Mouse (Mus musculus): Measurements from ENCODE around the gene Wdhd1.

DNA sequence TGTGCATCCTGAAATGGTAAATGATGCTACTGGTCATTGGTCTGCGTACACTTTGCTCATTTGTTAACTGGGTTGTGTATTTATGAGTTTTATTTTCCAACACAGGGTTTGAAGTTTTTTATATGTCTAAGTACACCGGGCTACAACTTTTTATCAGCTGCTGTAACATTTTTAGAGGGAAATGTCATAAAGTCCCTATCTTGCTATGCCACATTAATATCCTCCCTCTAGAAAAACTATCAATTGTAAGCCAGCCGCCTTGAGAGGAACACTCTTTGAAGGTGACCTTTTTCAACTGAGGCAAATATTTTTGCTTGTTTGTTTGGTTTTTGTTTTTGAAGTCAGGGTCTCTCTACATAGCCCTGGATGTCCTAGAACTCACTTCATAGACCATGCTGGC lies 42.6 kb downstream of the Wdhd1 start:
- no peak for TF ChIP-seq CTCF (IDR thresholded peaks at IDR 0.05; ENCODE audit: low read depth)
- TF ChIP-seq EP300 (IDR thresholded peaks at IDR 0.05; ENCODE audit: low read depth): peak; percentile 68

Measured in liver, embryonic 14.5 days (tissue).